Mouse (Mus musculus) G1E (cell line): ENCODE measurements around the gene Ccl22. TPM values are rescaled to one million over a fixed set of nuclear protein-coding genes. Genes with fewer than 3 reads are reported as not detected.

ENCODE experiments used
- ATAC-seq: 2 replicates; pipeline ENCODE4 v1.8.0; 2016; ENCODE audit warnings: mild to moderate bottlenecking; ENCODE audit not compliant: insufficient number of reproducible peaks, poor library complexity, low FRiP score, severe bottlenecking; ENCODE audit errors: extremely low read depth
- DNase-seq: peaks from one replicate; pipeline ENCODE4 v3.0.0; 2012; ENCODE audit warnings: low spot score
- H3K27me3 ChIP-seq: 2 replicates; pipeline ENCODE4 v1.6.1; 2012; ENCODE audit warnings: mild to moderate bottlenecking, low read length, inconsistent platforms; ENCODE audit not compliant: insufficient read depth
- H3K36me3 ChIP-seq: replicated peaks from 2 replicates; pipeline ENCODE3; 2012; ENCODE audit warnings: mild to moderate bottlenecking, inconsistent platforms
- H3K4me1 ChIP-seq: 2 replicates; pipeline ENCODE4 v1.6.1; 2012; ENCODE audit warnings: low read depth, low read length, inconsistent platforms, mixed read lengths; ENCODE audit not compliant: insufficient read depth
- H3K4me3 ChIP-seq: 2 replicates; pipeline ENCODE4 v1.5.1; 2012; ENCODE audit warnings: low read depth, mild to moderate bottlenecking, inconsistent platforms, low read length, moderate library complexity, mixed read lengths
- H3K9me3 ChIP-seq: replicated peaks from 2 replicates; pipeline ENCODE4 v1.6.1; 2012; ENCODE audit warnings: inconsistent platforms
- CTCF ChIP-seq: IDR thresholded peaks from 2 replicates; pipeline ENCODE4 v1.5.1; 2012; ENCODE audit warnings: low read depth, low read length, inconsistent platforms, mixed read lengths
- GATA1 ChIP-seq: IDR thresholded peaks from 2 replicates; pipeline ENCODE4 v1.6.1; 2012; ENCODE audit warnings: borderline replicate concordance, low read length, inconsistent platforms, mixed read lengths
- GATA2 ChIP-seq: IDR thresholded peaks from 2 replicates; pipeline ENCODE4 v1.6.1; 2012; ENCODE audit warnings: low read depth, low read length, inconsistent platforms, borderline replicate concordance
- POLR2AphosphoS5 ChIP-seq: IDR thresholded peaks from 2 replicates; pipeline ENCODE4 v1.6.1; 2012; ENCODE audit warnings: low read depth, low read length, inconsistent platforms; ENCODE audit not compliant: insufficient replicate concordance
- TAL1 ChIP-seq: conservative IDR thresholded peaks from 2 replicates; pipeline ENCODE4 v1.6.1; 2012; ENCODE audit warnings: low read depth, low read length, inconsistent platforms, mixed read lengths
- polyA plus RNA-seq: library from polyadenylated mRNA; stranded (reverse); fragments of >175 nt; gene quantifications from 2 replicates; pipeline ENCODE4 v1.2.3, GENCODE M21; 2012
- total RNA-seq, 2 experiments: library from RNA; stranded (forward) in 1 of 2; stranded (reverse) in 1 of 2; fragments of 200-1000 nt in 1 of 2; fragments of >200 nt in 1 of 2; fragmentation: Nextera tagmentation in 1 of 2; gene quantifications; 2 replicates each; pipeline ENCODE4 v1.2.3; 2014 to 2017

The Ccl22 gene
- total and polyA plus RNA-seq, 3 experiments = 0.02 to 0.22 TPM; not detected in 1

- H3K27me3 ChIP-seq = peaks cover 27% of the 10 kb centered on the region
- no peak overlapping the region for H3K4me3 ChIP-seq
- H3K9me3 ChIP-seq = no peaks in the 10 kb centered on the region
- H3K4me1 ChIP-seq = peaks cover 3% of the 10 kb centered on the region; the same call in 1 of the 2 replicates
- ATAC-seq (no peak), DNase-seq (no peak)
- no peak for TF ChIP-seq GATA1
- TF ChIP-seq CTCF = no peak
- TF ChIP-seq TAL1 = no peak
- no peak for TF ChIP-seq GATA2
- no peak for TF ChIP-seq POLR2AphosphoS5
- no peaks in the 10 kb centered on the region for H3K36me3 ChIP-seq
Observed at GRCm38 (mm10) chr8:94710336-94710735, 35.1 kb upstream of the Ccl22 start.

GRCm38 (mm10) chr8:94711160-94711718, 34.2 kb upstream of the Ccl22 start:
- H3K27me3 ChIP-seq = peaks cover 22% of the 10 kb centered on the region
- no peak overlapping the region for H3K4me3 ChIP-seq
- H3K4me1 ChIP-seq = peaks cover 3% of the 10 kb centered on the region; the same call in 1 of the 2 replicates
- no peaks in the 10 kb centered on the region for H3K9me3 ChIP-seq
- no peak for DNase-seq
- no peak for TF ChIP-seq GATA1
- no peak for TF ChIP-seq GATA2
- no peak for TF ChIP-seq CTCF
- no peak for TF ChIP-seq POLR2AphosphoS5
- TF ChIP-seq TAL1 = no peak
- no peak for ATAC-seq
- H3K36me3 ChIP-seq = no peaks in the 10 kb centered on the region

DNA sequence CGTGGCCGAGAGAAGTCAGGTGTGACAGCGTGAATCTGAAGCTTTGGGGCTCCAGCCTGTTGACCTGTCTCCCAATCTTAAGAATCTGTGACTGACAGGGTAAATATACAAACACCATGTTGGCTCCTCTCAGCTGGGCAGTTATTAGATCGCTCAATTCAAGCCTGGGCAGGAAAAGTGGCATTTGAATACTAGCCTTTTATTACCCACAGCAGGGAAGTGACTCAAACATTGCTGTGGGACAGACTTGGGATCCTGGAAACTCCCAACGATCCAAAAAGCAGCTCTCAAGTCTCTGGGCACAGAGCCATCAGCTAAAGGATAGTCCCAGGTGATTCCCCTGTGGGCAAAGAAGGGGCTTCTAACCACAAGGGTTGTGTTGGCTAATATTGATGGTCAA, 30.8 kb upstream of the Ccl22 start:
- ATAC-seq = no peak
- Histone ChIP-seq H3K4me3 (no peak overlapping the region), H3K4me1 (no peaks in the 10 kb centered on the region), H3K27me3 (peaks cover 19% of the 10 kb centered on the region), H3K9me3 (no peaks in the 10 kb centered on the region), H3K36me3 (no peaks in the 10 kb centered on the region)
- DNase-seq = no peak
- TF ChIP-seq TAL1 = no peak
- TF ChIP-seq CTCF = no peak
- no peak for TF ChIP-seq GATA2
- no peak for TF ChIP-seq GATA1
- TF ChIP-seq POLR2AphosphoS5 = no peak

DNA sequence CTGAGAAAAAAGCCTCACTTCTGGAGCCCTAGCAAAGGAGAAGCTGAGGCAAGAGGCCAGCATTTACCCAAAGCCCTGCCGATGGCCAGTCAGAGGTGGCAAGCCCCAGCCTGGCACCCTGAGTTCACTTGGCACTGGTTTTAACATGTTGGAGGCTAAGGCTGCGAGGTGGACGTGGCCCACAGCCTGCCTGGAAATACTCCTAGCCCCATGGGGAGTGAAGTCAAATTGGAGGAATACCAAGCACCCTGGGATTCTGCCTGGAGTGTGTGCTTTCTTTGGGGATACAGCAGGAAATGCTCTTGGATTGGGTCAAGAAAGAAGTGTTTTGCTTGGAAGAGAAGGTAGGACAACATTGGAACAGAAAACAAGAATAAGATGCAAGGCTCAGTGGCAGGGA, 29.5 kb upstream of the Ccl22 start:
- TF ChIP-seq GATA1 = no peak
- no peak for TF ChIP-seq GATA2
- no peak for TF ChIP-seq POLR2AphosphoS5
- no peak for TF ChIP-seq TAL1
- no peak for TF ChIP-seq CTCF
- Histone ChIP-seq H3K36me3 (no peaks in the 10 kb centered on the region), H3K4me3 (no peak overlapping the region), H3K9me3 (no peaks in the 10 kb centered on the region), H3K4me1 (no peaks in the 10 kb centered on the region), H3K27me3 (peaks cover 11% of the 10 kb centered on the region)
- ATAC-seq (no peak), DNase-seq (no peak)

GRCm38 (mm10) chr8:94716841-94717240, 28.5 kb upstream of the Ccl22 start:
- Histone ChIP-seq H3K9me3 (no peaks in the 10 kb centered on the region), H3K4me1 (no peaks in the 10 kb centered on the region), H3K27me3 (peaks cover 10% of the 10 kb centered on the region), H3K4me3 (no peak overlapping the region), H3K36me3 (no peaks in the 10 kb centered on the region)
- ATAC-seq (no peak), DNase-seq (no peak)
- no peak for TF ChIP-seq GATA1

GRCm38 (mm10) chr8:94725998-94726397, 19.4 kb upstream of the Ccl22 start:
- ATAC-seq = no peak
- Histone ChIP-seq H3K4me1 (no peaks in the 10 kb centered on the region), H3K27me3 (peaks cover 20% of the 10 kb centered on the region), H3K9me3 (peaks cover 4% of the 10 kb centered on the region; the same call in 1 of the 2 replicates), H3K36me3 (no peaks in the 10 kb centered on the region), H3K4me3 (no peak overlapping the region)
- DNase-seq = no peak
- TF ChIP-seq GATA1 (no peak), CTCF (no peak), POLR2AphosphoS5 (no peak), TAL1 (no peak), GATA2 (no peak)

GRCm38 (mm10) chr8:94729301-94729700, 16.1 kb upstream of the Ccl22 start:
- peaks cover 4% of the 10 kb centered on the region; the same call in 1 of the 2 replicates for H3K9me3 ChIP-seq
- no peak overlapping the region for H3K4me3 ChIP-seq
- DNase-seq = no peak
- peaks cover 17% of the 10 kb centered on the region for H3K27me3 ChIP-seq
- H3K36me3 ChIP-seq = no peaks in the 10 kb centered on the region
- no peak for TF ChIP-seq CTCF
- no peak for TF ChIP-seq GATA2
- no peak for ATAC-seq
- H3K4me1 ChIP-seq = peaks cover 16% of the 10 kb centered on the region
